Mouse (Mus musculus) CH12.LX (cell line): Measurements from ENCODE around the gene Sectm1a.
A peak's percentile ranks its signal among the peaks of the same experiment; 100 is the strongest.

Experiments
- CTCF ChIP-seq, 2 experiments: IDR thresholded peaks in 1 of 2; conservative IDR thresholded peaks in 1 of 2; 2 replicates each; pipeline ENCODE4 v1.5.1; 2011 to 2012; ENCODE audit warnings: low read depth in 2 of 2, low read length in 2 of 2, improper control_type of control experiment in 1 of 2, inconsistent platforms in 1 of 2, mild to moderate bottlenecking in 1 of 2, moderate library complexity in 1 of 2
- E2F4 ChIP-seq: IDR thresholded peaks from 2 replicates; pipeline ENCODE4 v1.6.1; 2011; ENCODE audit warnings: low read depth, low read length, improper control_type of control experiment; ENCODE audit not compliant: insufficient replicate concordance
- EP300 ChIP-seq: IDR thresholded peaks from 2 replicates; pipeline ENCODE4 v1.6.1; 2011; ENCODE audit warnings: low read length, improper control_type of control experiment
- ETS1 ChIP-seq: conservative IDR thresholded peaks from 2 replicates; pipeline ENCODE4 v1.6.1; 2012; ENCODE audit warnings: low read depth, mild to moderate bottlenecking, inconsistent platforms, low read length, improper control_type of control experiment, moderate library complexity
- HCFC1 ChIP-seq: IDR thresholded peaks from 2 replicates; pipeline ENCODE4 v1.6.1; 2012; ENCODE audit warnings: low read depth, mild to moderate bottlenecking, inconsistent platforms, low read length, improper control_type of control experiment
- MAX ChIP-seq: IDR thresholded peaks from 2 replicates; pipeline ENCODE4 v1.6.1; 2011; ENCODE audit warnings: low read length, improper control_type of control experiment
- NELFE ChIP-seq: IDR thresholded peaks from 2 replicates; pipeline ENCODE4 v1.6.1; 2011; ENCODE audit warnings: low read depth, low read length, improper control_type of control experiment
- NRF1 ChIP-seq: IDR thresholded peaks from 2 replicates; pipeline ENCODE4 v1.6.1; 2014; ENCODE audit warnings: low read depth, mild to moderate bottlenecking, inconsistent platforms, low read length, improper control_type of control experiment, moderate library complexity
- POLR2A ChIP-seq: IDR thresholded peaks from 2 replicates; pipeline ENCODE4 v1.6.1; 2011; ENCODE audit warnings: low read depth, mild to moderate bottlenecking, improper control_type of control experiment, low read length
- POLR2AphosphoS2 ChIP-seq: IDR thresholded peaks from 2 replicates; pipeline ENCODE4 v1.6.1; 2011; ENCODE audit warnings: low read depth, low read length, improper control_type of control experiment
- TBP ChIP-seq: conservative IDR thresholded peaks from 2 replicates; pipeline ENCODE4 v1.6.1; 2011; ENCODE audit warnings: low read depth, low read length, improper control_type of control experiment

GRCm38 (mm10) chr11:121033118-121033517 lies 47.9 kb downstream of the Sectm1a start:
- TF ChIP-seq POLR2A (no peak), CTCF (conservative IDR thresholded peaks at IDR 0.05 in 1 of 2, IDR thresholded peaks at IDR 0.05 in 1 of 2; ENCODE audit: low read depth in 2 of 2, low read length in 2 of 2) (no peak), POLR2AphosphoS2 (no peak), HCFC1 (no peak), EP300 (no peak), E2F4 (no peak), TBP (no peak), NELFE (no peak), NRF1 (no peak), ETS1 (peak; percentile 51), MAX (no peak)
